Mouse (Mus musculus) retina, embryonic 14.5 days (tissue): ENCODE results near the gene Eapp.
"Not testable (repeated sequence)": the region's sequence is repeated elsewhere in the genome, so short reads cannot be mapped to it uniquely, and the experiment has no call there.

Experiments used
- DNase-seq: peaks from one replicate; pipeline ENCODE4 v3.0.0-alpha.2; 2015; ENCODE audit warnings: low spot score

Gene Eapp

GRCm38 (mm10) chr12:54683182-54683581 lies 12.5 kb downstream of the Eapp start:
- peak; percentile 53 for DNase-seq

- no peak for DNase-seq
These were observed 19.0 kb downstream of the Eapp start for GRCm38 (mm10) chr12:54676709-54677108.

GRCm38 (mm10) chr12:54675396-54675795 lies 20.3 kb downstream of the Eapp start:
- no peak for DNase-seq

- no peak for DNase-seq
These were observed 24.4 kb downstream of the Eapp start for GRCm38 (mm10) chr12:54671262-54671661.

GRCm38 (mm10) chr12:54668141-54668540 lies 27.6 kb downstream of the Eapp start:
- no peak for DNase-seq

- DNase-seq = no peak
These were observed 30.2 kb downstream of the Eapp start for GRCm38 (mm10) chr12:54665526-54665925.

- not testable (repeated sequence) for DNase-seq
These were observed 34.2 kb downstream of the Eapp start for GRCm38 (mm10) chr12:54661470-54661869.

GRCm38 (mm10) chr12:54659901-54660300 lies 35.8 kb downstream of the Eapp start:
- no peak for DNase-seq

GRCm38 (mm10) chr12:54658425-54659092 lies 37.1 kb downstream of the Eapp start:
- DNase-seq = no peak

- DNase-seq = no peak
These were observed 37.7 kb downstream of the Eapp start for GRCm38 (mm10) chr12:54657951-54658350.

GRCm38 (mm10) chr12:54657226-54657625 lies 38.5 kb downstream of the Eapp start:
- DNase-seq = no peak

- peak; percentile 96 for DNase-seq
These were observed 39.1 kb downstream of the Eapp start, which contains the start of gene Sptssa for GRCm38 (mm10) chr12:54656396-54657171. TSS of gene Sptssa (minus strand) at chr12:54656573.

GRCm38 (mm10) chr12:54656039-54656395 lies 39.7 kb downstream of the Eapp start:
- no peak for DNase-seq

- no peak for DNase-seq
These were observed 40.2 kb downstream of the Eapp start for GRCm38 (mm10) chr12:54655292-54656038.

- DNase-seq = peak; percentile 44
These were observed 41.0 kb downstream of the Eapp start for GRCm38 (mm10) chr12:54654741-54655140.

GRCm38 (mm10) chr12:54654141-54654540 lies 41.6 kb downstream of the Eapp start:
- no peak for DNase-seq

- no peak for DNase-seq
These were observed 43.4 kb downstream of the Eapp start for GRCm38 (mm10) chr12:54652346-54652745.

GRCm38 (mm10) chr12:54651820-54652219 lies 43.9 kb downstream of the Eapp start:
- DNase-seq = no peak

- DNase-seq = no peak
These were observed 44.5 kb downstream of the Eapp start for GRCm38 (mm10) chr12:54651158-54651557.

GRCm38 (mm10) chr12:54644947-54645346 lies 50.8 kb downstream of the Eapp start:
- no peak for DNase-seq

- DNase-seq = peak; percentile 25
These were observed 52.3 kb downstream of the Eapp start for GRCm38 (mm10) chr12:54643320-54643892.

GRCm38 (mm10) chr12:54641374-54641773 lies 54.3 kb downstream of the Eapp start:
- DNase-seq = no peak
